Mouse (Mus musculus) embryonic fibroblast, embryonic 13.5 days (primary cell): Measurements from ENCODE around the gene Pik3ip1.

Source experiments
- CTCF ChIP-seq: IDR thresholded peaks from 2 replicates; pipeline ENCODE4 v1.5.1; 2011; ENCODE audit warnings: mild to moderate bottlenecking, control low read depth, low read length, moderate library complexity, borderline replicate concordance; ENCODE audit not compliant: insufficient read depth
- POLR2A ChIP-seq: IDR thresholded peaks from 2 replicates; pipeline ENCODE4 v1.6.1; 2011; ENCODE audit warnings: low read depth, mild to moderate bottlenecking, control low read depth, low read length, moderate library complexity

GRCm38 (mm10) chr11:3371599-3372295 lies 41.5 kb downstream of the Pik3ip1 start:
- TF ChIP-seq CTCF = no peak
- TF ChIP-seq POLR2A = no peak
